Mouse (Mus musculus) kidney, adult 2 months (tissue): ENCODE measurements at regions not wholly inside any gene's neighbourhood (a gene's known extent, or its start where the extent isn't known, plus 50 kb on each side); places are given as distances from the start of the nearest gene placed in this dataset.

Experiments used
- DNase-seq: peaks from one replicate; pipeline ENCODE4 v3.0.0; 2021
- H3K27ac ChIP-seq: fragments of 200-500 bp; 2 replicates; pipeline ENCODE4 v1.5.1; 2012; ENCODE audit warnings: low read depth, low read length, control low read depth, inconsistent platforms; ENCODE audit not compliant: insufficient read depth
- H3K27me3 ChIP-seq: fragments of 200-500 bp; replicated peaks from 2 replicates; pipeline ENCODE4 v1.6.1; 2012; ENCODE audit warnings: mild to moderate bottlenecking, moderate library complexity, low read length, inconsistent platforms; ENCODE audit not compliant: control insufficient read depth, insufficient read depth
- H3K36me3 ChIP-seq: fragments of 200-500 bp; 2 replicates; pipeline ENCODE4 v1.6.1; 2012; ENCODE audit warnings: mild to moderate bottlenecking, moderate library complexity, low read length, inconsistent platforms; ENCODE audit not compliant: control insufficient read depth, insufficient read depth
- H3K4me1 ChIP-seq: fragments of 200-500 bp; 2 replicates; pipeline ENCODE4 v1.6.1; 2011; ENCODE audit warnings: low read length; ENCODE audit not compliant: control insufficient read depth, insufficient read depth
- H3K4me3 ChIP-seq: fragments of 200-500 bp; 2 replicates; pipeline ENCODE4 v1.5.1; 2011; ENCODE audit warnings: mild to moderate bottlenecking, low read depth, low read length, control low read depth; ENCODE audit not compliant: insufficient read depth
- CTCF ChIP-seq: fragments of 200-500 bp; conservative IDR thresholded peaks from 2 replicates; pipeline ENCODE4 v1.5.1; 2011; ENCODE audit warnings: low read depth, mild to moderate bottlenecking, control low read depth, low read length, moderate library complexity, mixed read lengths; ENCODE audit not compliant: insufficient read depth, insufficient read length
- POLR2A ChIP-seq: fragments of 200-500 bp; IDR thresholded peaks from one replicate; pipeline ENCODE4 v1.6.1; 2011; ENCODE audit warnings: low read depth, low read length, control low read depth
- WGBS: fragments of 180-500 bp; shearing (Covaris S2); methylation state at CpG from one replicate; pipeline ENCODE4 v1.1.7; 2018; 5-methylcytosine and 5-hydroxymethylcytosine counted together

DNA sequence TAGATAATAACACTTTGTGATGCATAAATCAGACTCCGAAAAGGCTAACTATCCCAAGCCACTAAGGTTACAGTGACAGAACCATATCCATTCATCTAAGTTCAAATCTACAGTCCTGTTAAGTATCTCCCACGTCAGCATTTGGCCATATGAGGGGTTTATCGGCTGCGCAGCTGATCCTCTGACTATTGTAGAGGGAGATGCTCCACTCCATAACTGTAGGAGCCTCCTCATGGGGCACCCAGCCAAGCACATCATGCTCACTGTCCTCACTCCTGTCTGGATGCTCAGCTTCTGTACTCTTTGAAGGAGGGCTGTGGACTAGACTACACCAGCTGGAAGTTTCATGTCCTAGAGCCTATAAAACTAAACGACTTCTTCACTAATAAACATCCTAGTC, 337.2 kb downstream of the Bckdhb start:
- no peak for TF ChIP-seq CTCF
- no peak for TF ChIP-seq POLR2A
- no peaks in the 10 kb centered on the region for H3K4me1 ChIP-seq
- WGBS: 37% methylated on average over 5 of the region's 5 CpGs
- no peaks in the 10 kb centered on the region; the same call in 1 of the 2 replicates for H3K27me3 ChIP-seq
- H3K4me3 ChIP-seq: no peak overlapping the region
- H3K27ac ChIP-seq: no peak overlapping the region
- H3K36me3 ChIP-seq: no peaks in the 10 kb centered on the region
- DNase-seq: no peak

DNA sequence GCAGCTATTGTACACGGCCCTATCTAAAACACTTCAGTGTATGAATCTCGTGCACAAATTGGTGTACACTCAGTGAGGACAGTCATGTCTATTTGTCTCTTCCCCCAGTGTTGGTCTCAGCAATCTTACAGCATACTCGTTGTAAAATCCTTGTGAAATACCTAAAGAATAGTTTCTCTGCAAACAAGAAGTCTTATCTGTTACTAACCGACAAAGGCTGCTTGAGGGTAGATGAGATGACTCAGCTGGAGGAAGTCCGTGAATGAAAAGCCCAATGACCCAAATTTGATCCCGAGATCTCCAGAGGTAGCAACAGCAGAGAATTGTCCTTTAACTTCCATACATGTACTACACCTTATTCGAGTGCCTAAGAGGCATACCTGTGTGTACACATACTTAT, 342.0 kb downstream of the Bckdhb start:
- Histone ChIP-seq H3K27me3 (no peaks in the 10 kb centered on the region), H3K4me1 (no peaks in the 10 kb centered on the region), H3K36me3 (no peaks in the 10 kb centered on the region), H3K4me3 (no peak overlapping the region), H3K27ac (no peak overlapping the region)
- no peak for TF ChIP-seq CTCF
- TF ChIP-seq POLR2A: no peak
- DNase-seq: no peak
- 69% methylated on average over 7 of the region's 7 CpGs for WGBS

DNA sequence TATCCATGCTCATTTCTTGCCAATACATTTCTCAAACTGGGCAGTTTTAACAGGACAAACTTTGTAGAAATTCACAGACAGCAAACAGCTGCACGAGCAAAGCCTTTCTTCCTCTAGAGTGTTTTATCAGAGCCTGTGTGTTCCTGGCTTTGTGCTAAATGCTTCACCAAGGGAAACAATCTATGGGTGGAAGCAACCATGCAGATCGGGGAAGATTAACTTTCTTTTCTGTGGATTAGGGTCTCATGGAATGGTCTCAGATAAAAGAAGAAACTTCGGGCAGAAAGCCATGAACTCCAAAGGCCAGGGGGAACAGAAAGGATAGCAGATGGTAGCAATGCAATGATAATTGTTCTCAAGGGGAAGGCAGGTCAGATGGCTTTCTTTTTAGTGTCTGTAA, 349.7 kb downstream of the Bckdhb start:
- TF ChIP-seq CTCF (no peak), POLR2A (no peak)
- WGBS: 47% methylated on average over 3 of the region's 3 CpGs

DNA sequence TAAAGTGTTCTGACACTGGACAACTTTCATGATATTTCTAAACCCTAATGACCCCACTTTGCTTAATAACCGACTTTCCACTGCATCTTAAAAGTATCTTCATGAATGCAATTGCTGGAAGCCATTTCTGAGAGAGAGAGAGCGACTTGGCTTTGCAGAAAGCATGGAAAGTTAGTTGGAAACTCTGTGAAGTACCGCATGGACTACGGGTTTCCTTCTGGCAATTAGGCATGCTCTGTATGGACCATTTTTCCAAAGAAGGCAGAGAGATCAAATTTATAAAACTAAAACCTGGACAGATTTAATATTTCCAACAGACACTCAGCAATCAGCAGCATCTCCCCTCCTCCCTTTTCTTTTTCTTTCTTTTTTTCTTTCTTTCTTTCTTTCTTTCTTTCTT, 353.4 kb downstream of the Bckdhb start:
- no peak for TF ChIP-seq CTCF
- TF ChIP-seq POLR2A: no peak
- H3K4me1 ChIP-seq: no peaks in the 10 kb centered on the region
- H3K36me3 ChIP-seq: no peaks in the 10 kb centered on the region
- DNase-seq: no peak
- WGBS: 92% methylated on average over 4 of the region's 4 CpGs
- no peaks in the 10 kb centered on the region for H3K27me3 ChIP-seq
- H3K4me3 ChIP-seq: no peak overlapping the region
- H3K27ac ChIP-seq: no peak overlapping the region

More for the DNA sequence above, 349.7 kb downstream of the Bckdhb start:
- no peaks in the 10 kb centered on the region for H3K36me3 ChIP-seq
- no peak for DNase-seq
- no peaks in the 10 kb centered on the region for H3K27me3 ChIP-seq
- H3K4me3 ChIP-seq: no peak overlapping the region
- H3K27ac ChIP-seq: no peak overlapping the region
- H3K4me1 ChIP-seq: no peaks in the 10 kb centered on the region

DNA sequence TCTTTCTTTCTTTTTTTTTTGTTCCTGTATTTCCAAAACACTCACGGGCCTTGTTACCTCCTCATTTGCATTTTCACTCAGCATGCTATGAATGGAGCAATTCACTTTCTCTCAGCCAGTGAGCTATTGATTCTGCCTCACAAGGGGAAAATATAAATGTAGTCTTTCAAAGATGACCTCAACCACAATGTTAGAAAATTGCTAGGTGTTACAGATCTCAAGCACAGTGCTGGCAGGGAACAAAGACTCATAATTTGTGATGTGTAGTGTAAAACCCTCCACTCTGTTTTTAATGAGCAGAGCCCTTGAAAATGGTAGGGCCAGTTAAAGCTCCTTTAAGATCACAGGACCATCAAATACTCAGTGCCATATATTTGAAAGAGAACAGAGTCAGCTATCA, 353.8 kb downstream of the Bckdhb start:
- DNase-seq: no peak
- Histone ChIP-seq H3K4me3 (no peak overlapping the region), H3K27me3 (no peaks in the 10 kb centered on the region), H3K27ac (no peak overlapping the region), H3K4me1 (no peaks in the 10 kb centered on the region), H3K36me3 (no peaks in the 10 kb centered on the region)
- TF ChIP-seq POLR2A: no peak
- no peak for TF ChIP-seq CTCF
- WGBS: 41% methylated on average over 1 of the region's 1 CpGs

DNA sequence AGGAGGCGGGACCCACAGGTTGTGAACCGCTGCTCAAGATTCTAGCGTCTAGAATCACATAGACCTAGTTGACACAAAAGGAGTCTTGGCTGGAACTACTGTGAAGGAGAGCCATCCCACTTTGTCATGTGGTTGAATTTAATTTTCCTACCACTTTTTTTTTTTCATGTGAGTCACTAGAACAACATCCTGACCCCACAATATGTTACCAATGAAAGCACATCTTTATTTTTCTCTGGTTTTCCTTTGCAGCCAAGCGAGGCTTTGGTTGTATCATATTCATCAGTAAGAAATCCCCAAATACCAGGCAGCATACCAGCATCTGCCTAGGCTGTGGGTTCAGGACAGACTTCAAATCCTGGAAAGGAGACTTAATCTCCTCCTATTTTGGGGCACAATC, 356.0 kb downstream of the Bckdhb start:
- H3K4me3 ChIP-seq: no peak overlapping the region
- no peaks in the 10 kb centered on the region for H3K36me3 ChIP-seq
- whole genome bisulfite sequencing: 91% methylated on average over 4 of the region's 4 CpGs
- no peak overlapping the region for H3K27ac ChIP-seq
- DNase-seq: no peak
- TF ChIP-seq CTCF: no peak
- no peak for TF ChIP-seq POLR2A
- H3K27me3 ChIP-seq: no peaks in the 10 kb centered on the region
- no peaks in the 10 kb centered on the region for H3K4me1 ChIP-seq

DNA sequence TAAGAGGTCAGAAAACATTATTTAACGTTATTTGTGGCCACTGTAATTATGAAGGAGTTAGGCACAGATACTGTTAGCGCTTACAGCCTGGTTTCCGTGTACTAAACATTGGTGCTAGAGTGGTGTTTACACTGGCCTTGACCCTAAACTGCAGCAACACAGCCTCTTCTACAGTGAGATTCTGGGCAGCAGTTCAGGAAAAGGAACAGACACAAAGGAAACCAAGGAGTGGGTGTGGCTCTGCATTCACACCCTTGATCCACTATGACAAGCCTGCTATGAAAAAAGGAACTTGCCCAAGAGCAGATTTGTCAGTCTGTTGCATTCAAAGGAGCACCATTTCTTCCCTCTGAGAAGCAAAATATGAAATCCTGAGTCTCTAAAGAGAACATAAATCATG, 356.7 kb downstream of the Bckdhb start:
- Histone ChIP-seq H3K27ac (no peak overlapping the region), H3K4me3 (no peak overlapping the region), H3K4me1 (no peaks in the 10 kb centered on the region), H3K27me3 (no peaks in the 10 kb centered on the region), H3K36me3 (no peaks in the 10 kb centered on the region)
- 48% methylated on average over 3 of the region's 3 CpGs for WGBS
- no peak for TF ChIP-seq CTCF
- TF ChIP-seq POLR2A: no peak
- no peak for DNase-seq

DNA sequence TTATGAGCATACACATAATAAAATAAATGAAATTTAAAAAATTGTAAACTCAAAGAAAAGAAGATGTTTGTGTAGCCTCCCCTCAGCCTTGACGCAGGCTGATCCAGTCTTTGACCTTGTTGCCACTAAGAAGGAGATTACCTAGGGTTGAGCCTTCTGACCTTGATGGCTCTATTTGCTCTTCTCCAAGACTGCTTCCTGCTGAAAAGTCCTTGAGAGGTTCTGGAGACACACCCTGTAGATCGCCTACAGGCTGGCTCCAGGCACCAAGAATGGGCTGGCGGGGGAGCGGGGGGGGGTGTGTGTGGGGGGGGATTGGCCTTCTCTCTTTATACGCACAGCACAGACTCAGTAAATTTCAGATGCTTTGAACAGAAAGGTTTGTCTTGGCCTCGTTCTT, 358.4 kb downstream of the Bckdhb start:
- Histone ChIP-seq H3K4me3 (no peak overlapping the region), H3K27ac (no peak overlapping the region), H3K36me3 (no peaks in the 10 kb centered on the region), H3K27me3 (no peaks in the 10 kb centered on the region), H3K4me1 (no peaks in the 10 kb centered on the region)
- TF ChIP-seq CTCF (no peak), POLR2A (no peak)
- WGBS: 82% methylated on average over 6 of the region's 6 CpGs
- no peak for DNase-seq
